Mouse (Mus musculus) ES-E14 (cell line): ENCODE measurements around the gene Mia3. TPM values are rescaled to one million over a fixed set of nuclear protein-coding genes. Genes with fewer than 3 reads are reported as not detected.

Experiments
- DNase-seq: peaks from one replicate; pipeline ENCODE4 v3.0.0-alpha.2; 2013; ENCODE audit warnings: low read depth, low spot score
- H3K27ac ChIP-seq: 2 replicates; pipeline ENCODE4 v1.5.1; 2012; ENCODE audit warnings: low read depth, mild to moderate bottlenecking, low read length, moderate library complexity, mixed read lengths; ENCODE audit not compliant: poor library complexity, insufficient read depth, severe bottlenecking
- H3K36me3 ChIP-seq: 2 replicates; pipeline ENCODE4 v1.6.1; 2012; ENCODE audit warnings: mild to moderate bottlenecking, low read length, moderate library complexity, mixed read lengths; ENCODE audit not compliant: control insufficient read depth, poor library complexity, insufficient read depth, severe bottlenecking
- H3K4me1 ChIP-seq, 2 experiments: fragments of 150-350 bp in 1 of 2; sonication (generic) in 1 of 2; 2 replicates each; pipeline ENCODE4 v1.6.1; 2012; ENCODE audit warnings: low read length in 2 of 2, mild to moderate bottlenecking in 1 of 2, mixed read lengths in 1 of 2; ENCODE audit not compliant: control insufficient read depth in 2 of 2, insufficient read depth in 2 of 2, poor library complexity in 1 of 2
- H3K4me3 ChIP-seq, 2 experiments: fragments of 150-350 bp in 1 of 2; sonication (generic) in 1 of 2; 2 replicates each; pipeline ENCODE4 v1.5.1; 2012; ENCODE audit warnings: low read length in 2 of 2, low read depth in 1 of 2, mild to moderate bottlenecking in 1 of 2, mixed read lengths in 1 of 2; ENCODE audit not compliant: insufficient read depth in 1 of 2, poor library complexity in 1 of 2, severe bottlenecking in 1 of 2
- H3K9ac ChIP-seq: 2 replicates; pipeline ENCODE4 v1.6.1; 2012; ENCODE audit warnings: low read depth, mild to moderate bottlenecking, low read length, mixed read lengths; ENCODE audit not compliant: poor library complexity, insufficient read depth, severe bottlenecking
- H3K9me3 ChIP-seq: fragments of 150-350 bp; sonication (generic); 2 replicates; pipeline ENCODE4 v1.6.1; 2012; ENCODE audit warnings: low read depth, mild to moderate bottlenecking, low read length; ENCODE audit not compliant: control insufficient read depth, insufficient read depth
- CHD2 ChIP-seq: IDR thresholded peaks from 2 replicates; pipeline ENCODE4 v1.6.1; 2014; ENCODE audit warnings: mild to moderate bottlenecking, low read depth, low read length, inconsistent platforms
- HCFC1 ChIP-seq: IDR thresholded peaks from 2 replicates; pipeline ENCODE4 v1.6.1; 2012; ENCODE audit warnings: low read length, inconsistent platforms, borderline replicate concordance; ENCODE audit not compliant: insufficient read depth
- MAFK ChIP-seq: IDR thresholded peaks from 2 replicates; pipeline ENCODE4 v1.6.1; 2014; ENCODE audit warnings: mild to moderate bottlenecking, low read depth, low read length, inconsistent platforms; ENCODE audit not compliant: insufficient read depth
- ZC3H11A ChIP-seq: IDR thresholded peaks from 2 replicates; pipeline ENCODE4 v1.6.1; 2012; ENCODE audit warnings: low read depth, mild to moderate bottlenecking, inconsistent platforms, low read length, borderline replicate concordance
- ZNF384 ChIP-seq: IDR thresholded peaks from 2 replicates; pipeline ENCODE4 v1.6.1; 2012; ENCODE audit warnings: low read depth, low read length, inconsistent platforms
- in situ Hi-C, 2 experiments: fragments of 600-800 bp; cut with MboI; formaldehyde crosslinking; loops; one replicate each; pipeline ENCODE4 v1.15.1; 2025; ENCODE audit warnings: low sequenced_read_pairs in 2 of 2, inconsistent platforms in 1 of 2; ENCODE audit not compliant: unreplicated experiment in 2 of 2
- total RNA-seq: library from RNA; depleted of rRNA; stranded (reverse); fragments of 300-350 nt; gene quantifications from 2 replicates; pipeline ENCODE4 v1.2.3, GENCODE M21; 2012; rRNA removed

Mia3 gene
- total RNA-seq, 1 experiment: 182 TPM

DNA sequence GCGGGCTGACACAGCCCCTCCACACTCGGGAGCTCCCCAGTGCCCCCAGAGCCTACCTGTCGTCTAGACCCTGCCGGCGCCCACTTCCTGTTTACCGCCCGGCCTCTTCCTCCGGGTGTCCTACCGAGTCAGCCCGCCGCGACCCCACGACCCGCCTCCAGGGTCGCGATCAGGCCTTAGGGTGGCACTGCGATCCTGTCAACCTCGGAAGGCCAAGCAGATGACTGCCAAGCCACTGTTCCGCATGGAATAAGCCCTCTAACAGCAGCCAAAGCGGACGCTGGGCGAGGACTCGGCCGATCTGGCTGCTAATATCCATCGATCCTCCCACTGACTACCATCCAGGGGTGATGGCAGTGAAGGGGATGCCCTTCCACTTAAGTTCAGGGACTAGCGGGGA lies 72.9 kb downstream of the Mia3 start, which contains the start of gene Aida:
TSS of gene Aida (plus strand) at position 126 of the 400 bp plus-strand sequence.
- in situ Hi-C loops: no loop called here
- peak within 1 kb of the TSS; percentile 73 for H3K27ac ChIP-seq
- TF ChIP-seq CHD2 (no peak), MAFK (no peak), ZNF384 (no peak)

GRCm38 (mm10) chr1:183289576-183289975 lies 79.8 kb downstream of the Mia3 start:
- TF ChIP-seq CHD2 (no peak), HCFC1 (no peak), MAFK (no peak), ZC3H11A (no peak), ZNF384 (no peak)
- Histone ChIP-seq H3K36me3 (peaks cover 16% of the 10 kb centered on the region), H3K4me1 (peaks cover 0 to 2% of the 10 kb centered on the region in 2 experiments; a peak in 1 of 4 replicates), H3K4me3 (peak overlapping the region; percentile 72 to 77), H3K9ac (peak overlapping the region; percentile 79; the same call in 1 of the 2 replicates), H3K27ac (peak overlapping the region; percentile 59; the same call in 1 of the 2 replicates), H3K9me3 (no peaks in the 10 kb centered on the region)
- peak; percentile 22 for DNase-seq
- in situ Hi-C loops: no loop called here

More for the DNA sequence above, 72.9 kb downstream of the Mia3 start, which contains the start of gene Aida:
- Histone ChIP-seq H3K4me1 (no peaks in the 10 kb centered on the region), H3K9ac (peak within 1 kb of the TSS; percentile 83), H3K36me3 (no peaks in the 10 kb centered on the region), H3K9me3 (no peaks in the 10 kb centered on the region), H3K4me3 (peak within 1 kb of the TSS; percentile 82 to 84)
- DNase-seq: peak; percentile 30

- Histone ChIP-seq H3K36me3 (peaks cover 19% of the 10 kb centered on the region), H3K4me1 (peaks cover 0 to 2% of the 10 kb centered on the region in 2 experiments; a peak in 1 of 4 replicates), H3K9me3 (no peaks in the 10 kb centered on the region), H3K9ac (no peak overlapping the region), H3K4me3 (no peak overlapping the region), H3K27ac (no peak overlapping the region)
- DNase-seq: no peak
- TF ChIP-seq ZNF384 (no peak), ZC3H11A (no peak), CHD2 (no peak), HCFC1 (no peak), MAFK (no peak)
- in situ Hi-C loops: no loop called here
These were observed 81.0 kb downstream of the Mia3 start for GRCm38 (mm10) chr1:183288351-183288750.

Other genes starting within 250 kb of the Mia3 start
- 11.6 and 13.5 TPM in 2 replicates for gene Disp1, start 148.0 kb downstream of the Mia3 start, total RNA-seq
- 22.0 and 28.5 TPM in 2 replicates for gene Aida, start 73.0 kb downstream of the Mia3 start, total RNA-seq
- gene Brox, start 72.3 kb downstream of the Mia3 start, total RNA-seq: 25.5 and 34.1 TPM in 2 replicates
- 20.7 and 20.8 TPM in 2 replicates for gene Taf1a, start 19.4 kb upstream of the Mia3 start, total RNA-seq
- 0.26 and 0.40 TPM in 2 replicates for gene Hhipl2, start 48.7 kb upstream of the Mia3 start, total RNA-seq